Mouse (Mus musculus) MEL (cell line): ENCODE measurements around the gene Adamts7. TPM values are rescaled to one million over a fixed set of nuclear protein-coding genes. Genes with fewer than 3 reads are reported as not detected.

ENCODE experiments used
- DNase-seq: peaks from one replicate; pipeline ENCODE4 v3.0.0; 2011; ENCODE audit warnings: low read depth, low spot score
- H3K27ac ChIP-seq: 2 replicates; pipeline ENCODE4 v1.5.1; 2012; ENCODE audit warnings: low read depth, mild to moderate bottlenecking, control low read depth, low read length, moderate library complexity; ENCODE audit not compliant: control insufficient read depth
- H3K27me3 ChIP-seq, 2 experiments: fragments of 150-350 bp in 1 of 2; sonication (generic) in 1 of 2; 2 replicates each; pipeline ENCODE4 v1.6.1; 2012; ENCODE audit warnings: low read length in 2 of 2, mild to moderate bottlenecking in 2 of 2, improper control_type of control experiment in 1 of 2, moderate library complexity in 1 of 2; ENCODE audit not compliant: insufficient read depth in 2 of 2, control insufficient read depth in 1 of 2
- H3K36me3 ChIP-seq, 2 experiments: 2 replicates each; pipeline ENCODE4 v1.6.1; 2012 to 2014; ENCODE audit warnings: low read length in 2 of 2, improper control_type of control experiment in 1 of 2, inconsistent platforms in 1 of 2, mild to moderate bottlenecking in 1 of 2; ENCODE audit not compliant: insufficient read depth in 2 of 2, control insufficient read depth in 1 of 2
- H3K4me1 ChIP-seq, 2 experiments: fragments of 150-350 bp in 1 of 2; sonication (generic) in 1 of 2; 2 replicates each; pipeline ENCODE4 v1.6.1; 2012; ENCODE audit warnings: low read length in 2 of 2, improper control_type of control experiment in 1 of 2, mild to moderate bottlenecking in 1 of 2; ENCODE audit not compliant: insufficient read depth in 2 of 2, control insufficient read depth in 1 of 2
- H3K4me3 ChIP-seq, 2 experiments: fragments of 150-350 bp in 1 of 2; sonication (generic) in 1 of 2; 2 replicates each; pipeline ENCODE4 v1.5.1; 2012; ENCODE audit warnings: low read depth in 2 of 2, low read length in 2 of 2, mild to moderate bottlenecking in 2 of 2, moderate library complexity in 2 of 2, control low read depth in 1 of 2, improper control_type of control experiment in 1 of 2; ENCODE audit not compliant: control insufficient read depth in 1 of 2, insufficient read depth in 1 of 2
- H3K79me2 ChIP-seq: 2 replicates; pipeline ENCODE4 v1.6.1; 2012; ENCODE audit warnings: mild to moderate bottlenecking, low read length, moderate library complexity; ENCODE audit not compliant: control insufficient read depth, poor library complexity, insufficient read depth
- H3K9ac ChIP-seq: 2 replicates; pipeline ENCODE4 v1.6.1; 2012; ENCODE audit warnings: low read depth, mild to moderate bottlenecking, control low read depth, low read length, moderate library complexity; ENCODE audit not compliant: control insufficient read depth, poor library complexity, severe bottlenecking
- H3K9me3 ChIP-seq: fragments of 150-350 bp; sonication (generic); replicated peaks from 2 replicates; pipeline ENCODE4 v1.6.1; 2012; ENCODE audit warnings: mild to moderate bottlenecking, low read length, improper control_type of control experiment, moderate library complexity; ENCODE audit not compliant: insufficient read depth
- CHD2 ChIP-seq: IDR thresholded peaks from 2 replicates; pipeline ENCODE4 v1.6.1; 2011; ENCODE audit warnings: low read length, improper control_type of control experiment
- CTCF ChIP-seq, 3 experiments: IDR thresholded peaks in 2 of 3; conservative IDR thresholded peaks in 1 of 3; 2 replicates each; pipeline ENCODE4 v1.5.1; 2011 to 2012; ENCODE audit warnings: low read length in 3 of 3, low read depth in 2 of 3, mild to moderate bottlenecking in 2 of 3, improper control_type of control experiment in 1 of 3, inconsistent platforms in 1 of 3, mixed read lengths in 1 of 3, moderate library complexity in 1 of 3; ENCODE audit not compliant: control insufficient read depth in 1 of 3, insufficient read depth in 1 of 3, poor library complexity in 1 of 3, severe bottlenecking in 1 of 3
- EP300 ChIP-seq, 2 experiments: IDR thresholded peaks; 2 replicates each; pipeline ENCODE4 v1.6.1; 2011; ENCODE audit warnings: improper control_type of control experiment in 2 of 2, low read length in 2 of 2, low read depth in 1 of 2, mild to moderate bottlenecking in 1 of 2
- GABPA ChIP-seq: IDR thresholded peaks from 2 replicates; pipeline ENCODE4 v1.6.1; 2012; ENCODE audit warnings: low read depth, mild to moderate bottlenecking, inconsistent platforms, low read length, improper control_type of control experiment, moderate library complexity
- GATA1 ChIP-seq: IDR thresholded peaks from 2 replicates; pipeline ENCODE4 v1.6.1; 2011; ENCODE audit warnings: low read depth, low read length, improper control_type of control experiment
- HCFC1 ChIP-seq: IDR thresholded peaks from 2 replicates; pipeline ENCODE4 v1.6.1; 2012; ENCODE audit warnings: low read depth, mild to moderate bottlenecking, inconsistent platforms, low read length, improper control_type of control experiment, moderate library complexity
- JUND ChIP-seq: IDR thresholded peaks from 2 replicates; pipeline ENCODE4 v1.6.1; 2011; ENCODE audit warnings: low read depth, mild to moderate bottlenecking, improper control_type of control experiment, low read length
- MAX ChIP-seq: IDR thresholded peaks from 2 replicates; pipeline ENCODE4 v1.6.1; 2011; ENCODE audit warnings: low read length, improper control_type of control experiment
- MEF2A ChIP-seq: IDR thresholded peaks from 2 replicates; pipeline ENCODE4 v1.6.1; 2014; ENCODE audit warnings: low read depth, mild to moderate bottlenecking, inconsistent platforms, low read length, improper control_type of control experiment; ENCODE audit not compliant: poor library complexity, insufficient replicate concordance, severe bottlenecking; ENCODE audit errors: extremely low read depth
- NRF1 ChIP-seq: IDR thresholded peaks from 2 replicates; pipeline ENCODE4 v1.6.1; 2014; ENCODE audit warnings: low read depth, mild to moderate bottlenecking, inconsistent platforms, low read length, improper control_type of control experiment, moderate library complexity; ENCODE audit not compliant: poor library complexity, insufficient read depth, severe bottlenecking
- RAD21 ChIP-seq: IDR thresholded peaks from 2 replicates; pipeline ENCODE4 v1.6.1; 2011; ENCODE audit warnings: mild to moderate bottlenecking, low read depth, low read length, improper control_type of control experiment
- SMC3 ChIP-seq: IDR thresholded peaks from 2 replicates; pipeline ENCODE4 v1.6.1; 2011; ENCODE audit warnings: low read depth, low read length, improper control_type of control experiment
- TBP ChIP-seq: IDR thresholded peaks from 2 replicates; pipeline ENCODE4 v1.8.0; 2011; ENCODE audit warnings: low read depth, low read length, improper control_type of control experiment
- TCF12 ChIP-seq: IDR thresholded peaks from 2 replicates; pipeline ENCODE4 v1.6.1; 2014; ENCODE audit warnings: low read depth, mild to moderate bottlenecking, inconsistent platforms, low read length, improper control_type of control experiment, moderate library complexity
- USF2 ChIP-seq, 2 experiments: IDR thresholded peaks; 2 replicates each; pipeline ENCODE4 v1.6.1; 2011 to 2012; ENCODE audit warnings: improper control_type of control experiment in 2 of 2, low read length in 2 of 2, borderline replicate concordance in 1 of 2, inconsistent platforms in 1 of 2, low read depth in 1 of 2, mild to moderate bottlenecking in 1 of 2; ENCODE audit not compliant: insufficient read depth in 1 of 2
- ZC3H11A ChIP-seq: IDR thresholded peaks from 2 replicates; pipeline ENCODE4 v1.6.1; 2012; ENCODE audit warnings: low read depth, mild to moderate bottlenecking, inconsistent platforms, low read length, improper control_type of control experiment
- ZKSCAN1 ChIP-seq: IDR thresholded peaks from 2 replicates; pipeline ENCODE4 v1.6.1; 2012; ENCODE audit warnings: low read depth, mild to moderate bottlenecking, inconsistent platforms, low read length, improper control_type of control experiment, moderate library complexity
- ZMIZ1 ChIP-seq: IDR thresholded peaks from 2 replicates; pipeline ENCODE4 v1.6.1; 2012; ENCODE audit warnings: low read depth, mild to moderate bottlenecking, inconsistent platforms, low read length, improper control_type of control experiment, moderate library complexity
- polyA plus RNA-seq, 2 experiments: library from polyadenylated mRNA; stranded (reverse) in 1 of 2; unstranded in 1 of 2; fragments of >175 nt in 1 of 2; fragments of >200 nt in 1 of 2; gene quantifications; 2 replicates each; pipeline versions ENCODE4 v1.2.1 to v1.2.4; 2012; ENCODE audit warnings: low replicate concordance in 2 of 2, low read depth in 1 of 2; ENCODE audit not compliant: insufficient read length in 2 of 2, insufficient read depth in 1 of 2, missing spikeins in 1 of 2
- total RNA-seq: library from RNA; depleted of rRNA; stranded (reverse); fragments of 300-350 nt; gene quantifications from 2 replicates; pipeline ENCODE4 v1.2.3, GENCODE M21; 2012

Gene Adamts7
- total and polyA plus RNA-seq, 3 experiments, result 0.03 TPM; not detected in 2

DNA sequence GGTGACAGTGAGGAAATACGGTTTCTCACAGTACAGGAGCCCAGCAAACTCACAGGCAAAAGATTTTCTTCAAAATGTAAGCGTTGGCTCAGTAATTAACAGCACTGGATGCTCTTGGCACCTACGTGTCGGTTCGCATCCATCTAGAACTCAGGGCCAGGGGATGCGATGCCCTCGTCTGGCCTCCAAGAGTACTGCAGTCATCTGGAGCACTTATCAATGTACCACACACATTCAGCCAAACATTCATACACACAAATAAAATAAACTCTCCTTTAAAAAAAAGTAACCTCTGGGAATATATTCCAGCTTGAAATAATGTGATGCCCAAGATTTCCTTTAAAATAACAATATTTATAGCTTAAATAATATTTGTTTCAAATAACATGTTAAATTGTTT, 78.7 kb downstream of the Adamts7 start:
- Histone ChIP-seq H3K4me3 (no peak overlapping the region), H3K9ac (peak overlapping the region; percentile 40; the same call in 1 of the 2 replicates), H3K9me3 (no peaks in the 10 kb centered on the region), H3K79me2 (peaks cover 1% of the 10 kb centered on the region; the same call in 1 of the 2 replicates), H3K4me1 (peaks cover 34 to 40% of the 10 kb centered on the region in 2 experiments), H3K27me3 (no peaks in the 10 kb centered on the region), H3K36me3 (peaks cover 6 to 53% of the 10 kb centered on the region in 2 experiments), H3K27ac (peak overlapping the region; percentile 92)
- peak; percentile 85 for DNase-seq
- no peak for TF ChIP-seq ZMIZ1
- TF ChIP-seq HCFC1, result 0 out of 2 replicates have a peak, but pooled peaks have one; percentile 3
- no peak for TF ChIP-seq JUND
- peak; percentile 18 for TF ChIP-seq GATA1
- peak; percentile 62 for TF ChIP-seq SMC3
- 0 out of 2 replicates have a peak, but pooled peaks have one; percentile 21 for TF ChIP-seq TCF12
- peak; percentile 46 for TF ChIP-seq RAD21
- no peak for TF ChIP-seq CHD2
- no peak for TF ChIP-seq NRF1
- TF ChIP-seq USF2 (IDR thresholded peaks at IDR 0.05; ENCODE audit: borderline replicate concordance in 1 of 2, insufficient read depth in 1 of 2, low read depth in 1 of 2, low read length in 2 of 2), result no peak
- TF ChIP-seq CTCF (IDR thresholded peaks at IDR 0.05 in 2 of 3, conservative IDR thresholded peaks at IDR 0.05 in 1 of 3; ENCODE audit: control insufficient read depth in 1 of 3, insufficient read depth in 1 of 3, low read depth in 2 of 3, low read length in 3 of 3, poor library complexity in 1 of 3, severe bottlenecking in 1 of 3), result peak; percentile 68 to 71 (median 70)
- TF ChIP-seq TBP, result no peak
- 0 out of 2 replicates have a peak, but pooled peaks have one; percentile 13 for TF ChIP-seq ZC3H11A
- TF ChIP-seq ZKSCAN1, result no peak
- TF ChIP-seq EP300 (IDR thresholded peaks at IDR 0.05; ENCODE audit: low read depth in 1 of 2, low read length in 2 of 2), result 0 out of 4 replicates have a peak, but pooled peaks of 1 of the 2 experiments have one; percentile 10
- no peak for TF ChIP-seq MEF2A

DNA sequence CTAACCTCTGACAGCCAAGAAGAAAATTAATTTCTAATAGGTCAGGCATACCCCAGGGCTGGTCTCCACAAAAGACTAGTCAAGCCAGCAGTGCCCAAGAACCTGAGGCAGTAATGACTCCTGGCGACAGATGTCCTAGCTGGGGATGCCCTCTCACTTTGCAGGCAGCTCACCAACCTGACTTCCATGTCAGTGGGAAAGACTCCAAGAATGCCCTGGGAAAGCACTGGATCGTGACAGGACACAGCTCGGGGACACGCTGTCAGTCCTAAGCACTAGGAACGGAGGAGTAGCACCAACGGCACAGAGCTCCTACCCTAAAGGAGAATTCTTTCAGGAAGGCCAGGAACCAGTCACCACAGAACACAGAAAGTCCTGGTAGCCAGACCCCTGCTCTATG, 79.4 kb downstream of the Adamts7 start:
- Histone ChIP-seq H3K4me3 (no peak overlapping the region), H3K9ac (no peak overlapping the region), H3K79me2 (peaks cover 1% of the 10 kb centered on the region; the same call in 1 of the 2 replicates), H3K9me3 (no peaks in the 10 kb centered on the region), H3K27me3 (no peaks in the 10 kb centered on the region), H3K27ac (0 out of 2 replicates have a peak overlapping the region, but pooled peaks have one; percentile 7), H3K4me1 (peaks cover 33 to 36% of the 10 kb centered on the region in 2 experiments), H3K36me3 (peaks cover 6 to 50% of the 10 kb centered on the region in 2 experiments)
- no peak for DNase-seq
- TF ChIP-seq GABPA (no peak), ZKSCAN1 (no peak), MAX (no peak), CTCF (IDR thresholded peaks at IDR 0.05 in 2 of 3, conservative IDR thresholded peaks at IDR 0.05 in 1 of 3; ENCODE audit: control insufficient read depth in 1 of 3, insufficient read depth in 1 of 3, low read depth in 2 of 3, low read length in 3 of 3, poor library complexity in 1 of 3, severe bottlenecking in 1 of 3) (no peak)
